Mouse (Mus musculus) spleen, adult 2 months (tissue): ENCODE measurements around the gene Shld1. TPM values are rescaled to one million over a fixed set of nuclear protein-coding genes. Genes with fewer than 3 reads are reported as not detected.

Experiments
- DNase-seq, 2 experiments: peaks; one replicate each; pipeline versions ENCODE4 v3.0.0 to v3.0.0-alpha.2; 2012 to 2021; ENCODE audit warnings: low spot score in 2 of 2, low read depth in 1 of 2
- H3K27ac ChIP-seq: fragments of 200-500 bp; 2 replicates; pipeline ENCODE4 v1.5.1; 2012; ENCODE audit warnings: low read length, inconsistent platforms; ENCODE audit not compliant: insufficient read depth
- H3K27me3 ChIP-seq: fragments of 200-500 bp; 2 replicates; pipeline ENCODE4 v1.6.1; 2012; ENCODE audit warnings: mild to moderate bottlenecking, moderate library complexity, low read length, inconsistent platforms; ENCODE audit not compliant: control insufficient read depth, insufficient read depth
- H3K36me3 ChIP-seq: fragments of 200-500 bp; 2 replicates; pipeline ENCODE4 v1.6.1; 2012; ENCODE audit warnings: mild to moderate bottlenecking, low read length, inconsistent platforms; ENCODE audit not compliant: control insufficient read depth, insufficient read depth
- H3K4me1 ChIP-seq: fragments of 200-500 bp; 2 replicates; pipeline ENCODE4 v1.6.1; 2011; ENCODE audit warnings: inconsistent platforms; ENCODE audit not compliant: control insufficient read depth, insufficient read depth, insufficient read length
- H3K4me3 ChIP-seq: fragments of 200-500 bp; 2 replicates; pipeline ENCODE4 v1.5.1; 2011; ENCODE audit warnings: mild to moderate bottlenecking, inconsistent platforms; ENCODE audit not compliant: insufficient read depth, insufficient read length; ENCODE audit errors: extremely low read depth
- CTCF ChIP-seq: fragments of 200-500 bp; IDR thresholded peaks from 2 replicates; pipeline ENCODE4 v1.5.1; 2011; ENCODE audit warnings: mild to moderate bottlenecking, inconsistent platforms; ENCODE audit not compliant: insufficient read depth, insufficient read length, insufficient replicate concordance; ENCODE audit errors: extremely low read depth
- POLR2A ChIP-seq: fragments of 200-500 bp; IDR thresholded peaks from 2 replicates; pipeline ENCODE4 v1.6.1; 2011; ENCODE audit warnings: low read depth, low read length, inconsistent platforms
- WGBS: fragments of 180-500 bp; shearing (Covaris S2); methylation state at CpG from one replicate; pipeline ENCODE4 v1.1.7; 2018; 5-methylcytosine and 5-hydroxymethylcytosine counted together
- polyA plus RNA-seq: library from polyadenylated mRNA; depleted of rRNA; stranded (reverse); fragments of >200 nt; gene quantifications from 2 replicates; pipeline ENCODE4 v1.2.3, GENCODE M21; 2012

Shld1 gene
- polyA plus RNA-seq, 1 experiment = 12.7 TPM

- WGBS = 95% methylated on average over 6 of the region's 6 CpGs
- H3K4me1 ChIP-seq = no peaks in the 10 kb centered on the region; the same call in 1 of the 2 replicates
- H3K27ac ChIP-seq = no peak overlapping the region
- H3K27me3 ChIP-seq = no peaks in the 10 kb centered on the region
- no peak overlapping the region for H3K4me3 ChIP-seq
- peaks cover 5% of the 10 kb centered on the region; the same call in 1 of the 2 replicates for H3K36me3 ChIP-seq
- no peak for TF ChIP-seq POLR2A
- no peak for TF ChIP-seq CTCF
- DNase-seq = no peak
These were observed 11.7 kb downstream of the Shld1 start for GRCm38 (mm10) chr2:132698420-132698819.

DNA sequence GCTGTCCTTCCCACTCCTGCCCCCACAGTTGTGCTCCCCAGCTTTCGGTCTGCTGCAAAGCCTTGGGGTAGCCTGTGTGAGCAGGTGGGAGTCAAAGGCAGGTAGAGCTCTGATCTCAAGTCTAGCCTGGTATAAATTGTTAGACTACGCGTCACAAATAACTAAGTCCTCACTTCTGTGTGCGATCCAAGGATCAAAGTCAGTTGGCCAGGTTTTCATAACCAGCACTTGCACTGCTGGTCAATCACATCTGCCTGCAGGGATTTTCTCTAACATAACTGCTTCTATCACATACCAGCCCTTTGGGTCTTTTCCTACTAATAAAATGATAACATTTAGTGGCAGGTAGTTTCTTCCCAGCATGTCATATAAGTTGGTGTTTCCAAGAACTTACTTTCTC, 14.2 kb downstream of the Shld1 start:
- Histone ChIP-seq H3K27me3 (no peaks in the 10 kb centered on the region), H3K4me1 (no peaks in the 10 kb centered on the region; the same call in 1 of the 2 replicates), H3K36me3 (peaks cover 4% of the 10 kb centered on the region), H3K4me3 (no peak overlapping the region), H3K27ac (no peak overlapping the region)
- TF ChIP-seq CTCF (no peak), POLR2A (no peak)
- 96% methylated on average over 4 of the region's 4 CpGs for WGBS
- no peak for DNase-seq

DNA sequence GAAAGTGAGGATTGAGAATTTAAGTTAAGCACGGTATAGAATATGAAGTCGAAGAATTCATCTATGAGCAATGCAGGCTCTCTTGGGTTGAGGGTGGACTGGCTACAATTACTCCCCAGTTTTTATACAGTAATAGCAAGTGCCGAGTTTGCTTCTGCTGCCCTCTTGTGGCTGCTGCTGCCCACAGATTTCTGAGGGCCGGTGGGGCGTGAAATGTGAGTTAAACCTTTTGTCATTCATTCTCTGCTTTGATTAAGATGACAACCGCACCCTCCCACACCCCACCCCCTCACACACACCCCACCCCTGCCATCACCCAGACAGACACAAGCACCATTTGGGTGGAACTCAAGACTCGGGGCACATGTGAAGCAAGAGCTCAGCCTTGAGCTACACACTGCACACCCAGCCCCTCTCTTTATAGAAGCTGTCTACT, 14.7 kb downstream of the Shld1 start:
- Histone ChIP-seq H3K4me3 (no peak overlapping the region), H3K36me3 (peaks cover 4% of the 10 kb centered on the region), H3K27me3 (no peaks in the 10 kb centered on the region), H3K4me1 (no peaks in the 10 kb centered on the region; the same call in 1 of the 2 replicates), H3K27ac (no peak overlapping the region)
- DNase-seq = peak in 1 of 2 experiments; percentile 70
- TF ChIP-seq CTCF (peak; percentile 96; the same call in 1 of the 2 replicates), POLR2A (no peak)
- 16% methylated on average over 7 of the region's 7 CpGs for WGBS

- Histone ChIP-seq H3K27me3 (no peaks in the 10 kb centered on the region), H3K4me3 (no peak overlapping the region), H3K4me1 (no peaks in the 10 kb centered on the region; the same call in 1 of the 2 replicates), H3K27ac (no peak overlapping the region), H3K36me3 (peaks cover 3% of the 10 kb centered on the region; the same call in 1 of the 2 replicates)
- DNase-seq = no peak
- 87% methylated on average over 10 of the region's 10 CpGs for WGBS
- TF ChIP-seq CTCF = no peak
- TF ChIP-seq POLR2A = no peak
These were observed 18.7 kb downstream of the Shld1 start for GRCm38 (mm10) chr2:132705251-132705992.

GRCm38 (mm10) chr2:132706309-132706708, 19.6 kb downstream of the Shld1 start:
- WGBS = 94% methylated on average over 3 of the region's 3 CpGs
- no peaks in the 10 kb centered on the region for H3K27me3 ChIP-seq
- H3K4me1 ChIP-seq = no peaks in the 10 kb centered on the region; the same call in 1 of the 2 replicates
- H3K27ac ChIP-seq = no peak overlapping the region
- DNase-seq = no peak
- TF ChIP-seq CTCF = no peak
- no peak for TF ChIP-seq POLR2A
- H3K4me3 ChIP-seq = no peak overlapping the region
- H3K36me3 ChIP-seq = peaks cover 3% of the 10 kb centered on the region; the same call in 1 of the 2 replicates

GRCm38 (mm10) chr2:132710488-132710887, 23.8 kb downstream of the Shld1 start:
- TF ChIP-seq POLR2A (no peak), CTCF (no peak)
- 51% methylated on average over 2 of the region's 2 CpGs for WGBS
- DNase-seq = no peak
- H3K4me1 ChIP-seq = no peaks in the 10 kb centered on the region
- H3K27me3 ChIP-seq = no peaks in the 10 kb centered on the region
- no peak overlapping the region for H3K27ac ChIP-seq
- H3K4me3 ChIP-seq = no peak overlapping the region
- peaks cover 1% of the 10 kb centered on the region; the same call in 1 of the 2 replicates for H3K36me3 ChIP-seq

DNA sequence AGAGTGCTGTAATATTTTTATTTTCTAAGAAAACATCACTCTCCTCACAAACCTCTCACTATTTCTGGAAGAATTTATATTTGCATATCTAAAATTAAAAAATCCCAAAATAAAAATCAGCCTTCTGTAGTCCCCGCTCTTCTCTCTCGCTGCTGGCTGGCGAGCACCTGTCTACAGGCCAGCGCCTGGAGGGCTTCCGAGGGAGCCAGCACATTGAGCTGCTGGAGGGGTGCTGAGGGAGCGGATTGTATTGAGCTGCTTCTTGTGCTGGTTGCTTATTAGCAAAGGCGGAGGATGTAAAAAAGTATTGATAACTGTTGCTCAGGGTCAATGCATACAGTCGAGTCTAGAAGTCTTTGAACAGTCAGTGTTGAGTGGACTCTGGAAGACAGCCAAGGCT, 25.3 kb downstream of the Shld1 start:
- Histone ChIP-seq H3K36me3 (peaks cover 1% of the 10 kb centered on the region; the same call in 1 of the 2 replicates), H3K4me1 (no peaks in the 10 kb centered on the region), H3K4me3 (no peak overlapping the region), H3K27me3 (no peaks in the 10 kb centered on the region), H3K27ac (no peak overlapping the region)
- 91% methylated on average over 8 of the region's 8 CpGs for WGBS
- TF ChIP-seq POLR2A (no peak), CTCF (no peak)
- DNase-seq = no peak
